Mouse (Mus musculus) liver, embryonic 14.5 days (tissue): Measurements from ENCODE around the gene Zfp827. TPM values are rescaled to one million over a fixed set of nuclear protein-coding genes. Genes with fewer than 3 reads are reported as not detected.

Source experiments
- ATAC-seq: fragments of 200-750 bp; cut with Nextera tagmentation; 2 replicates; pipeline ENCODE4 v1.8.0; 2017; ENCODE audit warnings: moderate number of reproducible peaks, mild to moderate bottlenecking, moderate library complexity; ENCODE audit not compliant: insufficient read depth
- DNase-seq, 3 experiments: peaks; one replicate each; pipeline ENCODE4 v3.0.0-alpha.2; 2012 to 2013; ENCODE audit warnings: low read depth in 3 of 3, low spot score in 3 of 3
- H3K27ac ChIP-seq: fragments of 300-500 bp; sonication (generic); 2 replicates; pipeline ENCODE4 v1.5.1; 2014; ENCODE audit warnings: moderate library complexity, mild to moderate bottlenecking, control low read depth, inconsistent platforms
- H3K27me3 ChIP-seq: fragments of 300-500 bp; sonication (generic); 2 replicates; pipeline ENCODE4 v1.6.1; 2014; ENCODE audit warnings: mild to moderate bottlenecking, low read length, moderate library complexity; ENCODE audit not compliant: control insufficient read depth, insufficient read depth
- H3K36me3 ChIP-seq: fragments of 300-500 bp; sonication (generic); replicated peaks from 2 replicates; pipeline ENCODE4 v1.6.1; 2014; ENCODE audit warnings: low read depth; ENCODE audit not compliant: control insufficient read depth, insufficient read depth
- H3K4me1 ChIP-seq, 2 experiments: fragments of 200-500 bp in 1 of 2; fragments of 300-500 bp in 1 of 2; sonication (generic) in 1 of 2; replicated peaks; 2 replicates each; pipeline ENCODE4 v1.6.1; 2012 to 2014; ENCODE audit warnings: antibody characterized with exemption in 1 of 2, inconsistent platforms in 1 of 2, low read length in 1 of 2; ENCODE audit not compliant: control insufficient read depth in 2 of 2, insufficient read depth in 2 of 2
- H3K4me2 ChIP-seq: fragments of 300-500 bp; sonication (generic); 2 replicates; pipeline ENCODE4 v1.6.1; 2014; ENCODE audit warnings: low read depth, mild to moderate bottlenecking, control low read depth, moderate library complexity
- H3K4me3 ChIP-seq, 2 experiments: fragments of 200-500 bp in 1 of 2; fragments of 300-500 bp in 1 of 2; sonication (generic) in 1 of 2; 2 replicates each; pipeline ENCODE4 v1.5.1; 2012 to 2014; ENCODE audit warnings: low read depth in 2 of 2, low read length in 2 of 2, mild to moderate bottlenecking in 2 of 2, control low read depth in 1 of 2, inconsistent platforms in 1 of 2, moderate library complexity in 1 of 2; ENCODE audit not compliant: insufficient read depth in 1 of 2
- H3K9ac ChIP-seq: fragments of 300-500 bp; sonication (generic); replicated peaks from 2 replicates; pipeline ENCODE4 v1.6.1; 2014; ENCODE audit warnings: mild to moderate bottlenecking, control low read depth, moderate library complexity
- H3K9me3 ChIP-seq: fragments of 300-500 bp; sonication (generic); 2 replicates; pipeline ENCODE4 v1.6.1; 2016; ENCODE audit warnings: low read length, mixed read lengths; ENCODE audit not compliant: control insufficient read depth
- CTCF ChIP-seq: IDR thresholded peaks from 2 replicates; pipeline ENCODE4 v1.5.1; 2016; ENCODE audit warnings: antibody characterized with exemption, low read depth, control low read depth
- EP300 ChIP-seq: IDR thresholded peaks from 2 replicates; pipeline ENCODE4 v1.6.1; 2016; ENCODE audit warnings: antibody characterized with exemption, low read depth
- WGBS: fragments of 180-500 bp; shearing (Covaris S2); extraction: QIAGEN DNeasy Blood & Tissue Kit; methylation state at CpG from one replicate; pipeline ENCODE4 v1.1.7; 2014; ENCODE audit not compliant: insufficient replicate concordance; 5-methylcytosine and 5-hydroxymethylcytosine counted together
- polyA plus RNA-seq, 2 experiments: library from polyadenylated mRNA; depleted of rRNA in 1 of 2; stranded (reverse) in 1 of 2; unstranded in 1 of 2; fragments of >200 nt; fragmentation: Nextera tagmentation in 1 of 2; extraction: Ambion mirVana in 1 of 2; gene quantifications; 2 replicates each; pipeline versions ENCODE4 v1.2.1 to v1.2.3; 2012 to 2014

The Zfp827 gene
- polyA plus RNA-seq, 2 experiments: 0.63 to 1.1 TPM

- H3K36me3 ChIP-seq: no peaks in the 10 kb centered on the region
- 77% methylated on average over 4 of the region's 4 CpGs for WGBS
- no peak overlapping the region for H3K9ac ChIP-seq
- no peak overlapping the region for H3K4me3 ChIP-seq
- no peak overlapping the region for H3K27ac ChIP-seq
- H3K4me1 ChIP-seq: 0 out of 4 replicates have a peak, but pooled peaks cover 0 to 4% of the 10 kb centered on the region in 2 experiments
- no peak overlapping the region for H3K4me2 ChIP-seq
- no peaks in the 10 kb centered on the region for H3K27me3 ChIP-seq
- ATAC-seq (no peak), DNase-seq (no peak)
- TF ChIP-seq EP300 (no peak), CTCF (no peak)
- no peaks in the 10 kb centered on the region for H3K9me3 ChIP-seq
Measured at GRCm38 (mm10) chr8:79139614-79140013, 111.4 kb downstream of the Zfp827 start.

GRCm38 (mm10) chr8:79140981-79141380 is 112.7 kb downstream of the Zfp827 start:
- 66% methylated on average over 8 of the region's 8 CpGs for WGBS
- no peak for TF ChIP-seq CTCF
- no peak for TF ChIP-seq EP300
- no peaks in the 10 kb centered on the region for H3K9me3 ChIP-seq
- H3K27me3 ChIP-seq: no peaks in the 10 kb centered on the region
- H3K9ac ChIP-seq: no peak overlapping the region
- ATAC-seq: no peak
- H3K4me2 ChIP-seq: no peak overlapping the region
- no peak for DNase-seq
- 0 out of 4 replicates have a peak, but pooled peaks cover 0 to 4% of the 10 kb centered on the region in 2 experiments for H3K4me1 ChIP-seq
- H3K4me3 ChIP-seq: no peak overlapping the region
- H3K27ac ChIP-seq: no peak overlapping the region
- no peaks in the 10 kb centered on the region for H3K36me3 ChIP-seq

GRCm38 (mm10) chr8:79141592-79141991 is 113.4 kb downstream of the Zfp827 start:
- TF ChIP-seq CTCF: no peak
- no peak for TF ChIP-seq EP300
- Histone ChIP-seq H3K4me3 (no peak overlapping the region), H3K4me2 (no peak overlapping the region), H3K9ac (no peak overlapping the region), H3K27ac (no peak overlapping the region), H3K36me3 (no peaks in the 10 kb centered on the region), H3K9me3 (no peaks in the 10 kb centered on the region), H3K27me3 (no peaks in the 10 kb centered on the region), H3K4me1 (0 out of 4 replicates have a peak, but pooled peaks cover 0 to 4% of the 10 kb centered on the region in 2 experiments)
- WGBS: 72% methylated on average over 11 of the region's 11 CpGs
- DNase-seq (no peak), ATAC-seq (no peak)

GRCm38 (mm10) chr8:79143729-79144128 is 115.5 kb downstream of the Zfp827 start:
- Histone ChIP-seq H3K9me3 (no peaks in the 10 kb centered on the region), H3K4me2 (no peak overlapping the region), H3K9ac (no peak overlapping the region), H3K36me3 (no peaks in the 10 kb centered on the region), H3K4me1 (0 out of 4 replicates have a peak, but pooled peaks cover 0 to 4% of the 10 kb centered on the region in 2 experiments), H3K27ac (no peak overlapping the region), H3K27me3 (no peaks in the 10 kb centered on the region), H3K4me3 (no peak overlapping the region)
- DNase-seq (no peak), ATAC-seq (no peak)
- WGBS: 27% methylated on average over 3 of the region's 3 CpGs
- TF ChIP-seq CTCF (no peak), EP300 (no peak)

GRCm38 (mm10) chr8:79145210-79145609 is 117.0 kb downstream of the Zfp827 start:
- no peaks in the 10 kb centered on the region for H3K27me3 ChIP-seq
- H3K4me1 ChIP-seq: 0 out of 4 replicates have a peak, but pooled peaks cover 0 to 4% of the 10 kb centered on the region in 2 experiments
- H3K4me3 ChIP-seq: no peak overlapping the region
- no peak overlapping the region for H3K27ac ChIP-seq
- DNase-seq (no peak), ATAC-seq (no peak)
- TF ChIP-seq EP300 (no peak), CTCF (no peak)
- no peaks in the 10 kb centered on the region for H3K36me3 ChIP-seq
- H3K9ac ChIP-seq: no peak overlapping the region
- WGBS: 69% methylated on average over 8 of the region's 8 CpGs
- H3K4me2 ChIP-seq: no peak overlapping the region
- H3K9me3 ChIP-seq: no peaks in the 10 kb centered on the region
